Mouse (Mus musculus) right cerebral cortex, postnatal 10 days (tissue): ENCODE measurements around the gene Ptpn20.

Source experiments
- DNase-seq, 2 experiments: peaks; one replicate each; pipeline ENCODE4 v3.0.0; 2021; ENCODE audit warnings: low spot score in 2 of 2

Ptpn20 gene

GRCm38 (mm10) chr14:33588951-33589350 lies at the start of gene Ptpn20:
Ptpn20 (plus strand) TSS chr14:33589207.
- DNase-seq: no peak

DNA sequence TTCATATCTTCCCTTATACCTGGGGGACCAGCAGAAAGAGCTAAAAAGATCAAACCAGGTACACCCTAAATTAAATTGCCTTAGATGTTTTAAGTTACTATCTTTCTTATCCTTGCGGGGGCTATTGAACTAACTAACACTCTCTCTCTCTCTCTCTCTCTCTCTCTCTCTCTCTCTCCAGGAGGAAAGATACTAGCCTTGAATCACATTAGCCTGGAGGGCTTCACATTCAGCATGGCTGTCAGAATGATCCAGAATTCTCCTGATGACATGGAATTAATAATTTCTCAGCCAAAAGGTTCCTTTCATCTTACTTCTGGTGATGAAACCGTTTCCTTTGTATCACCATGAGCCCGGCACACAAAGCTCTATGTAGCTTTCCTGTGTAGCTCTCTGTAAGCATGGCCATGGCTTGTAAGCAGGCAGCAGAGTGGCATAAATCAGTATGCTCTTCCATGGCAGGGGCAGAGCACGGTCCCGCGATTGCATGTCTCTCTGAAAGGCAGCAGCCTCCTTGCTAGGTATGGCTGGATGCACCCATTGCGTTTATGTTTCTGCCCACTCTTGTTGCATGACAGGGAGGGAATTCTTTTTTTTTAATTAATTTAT lies 49.3 kb upstream of the Ptpn20 start:
- peak; percentile 14 to 18 for DNase-seq

DNA sequence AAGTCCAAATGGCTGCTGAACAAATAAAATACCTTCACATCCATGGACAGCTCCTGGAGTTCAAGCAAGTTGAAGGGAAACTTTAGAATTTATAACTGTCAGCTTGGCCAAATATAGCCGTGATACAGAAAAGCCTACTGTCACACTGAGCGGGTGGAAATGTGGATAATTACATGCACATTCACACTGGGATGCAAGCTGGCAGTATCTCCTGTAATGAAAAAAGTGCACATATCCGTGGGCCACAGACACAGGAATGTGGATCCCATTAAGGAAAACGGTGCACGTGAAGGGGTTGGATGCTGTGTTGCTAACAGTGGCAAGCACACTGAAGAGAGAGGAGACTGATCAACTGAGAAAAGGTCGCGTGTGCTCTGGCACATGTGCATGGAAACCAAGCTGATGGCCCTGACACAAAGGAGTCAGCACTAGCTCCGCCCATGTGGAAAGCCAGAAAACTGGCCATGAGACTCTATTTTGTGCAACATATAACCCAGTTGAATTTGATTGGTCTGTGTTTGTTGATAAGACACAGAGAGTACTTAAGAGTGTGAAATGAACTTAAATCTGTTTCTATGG lies 43.4 kb upstream of the Ptpn20 start:
- peak; percentile 53 to 83 for DNase-seq

DNA sequence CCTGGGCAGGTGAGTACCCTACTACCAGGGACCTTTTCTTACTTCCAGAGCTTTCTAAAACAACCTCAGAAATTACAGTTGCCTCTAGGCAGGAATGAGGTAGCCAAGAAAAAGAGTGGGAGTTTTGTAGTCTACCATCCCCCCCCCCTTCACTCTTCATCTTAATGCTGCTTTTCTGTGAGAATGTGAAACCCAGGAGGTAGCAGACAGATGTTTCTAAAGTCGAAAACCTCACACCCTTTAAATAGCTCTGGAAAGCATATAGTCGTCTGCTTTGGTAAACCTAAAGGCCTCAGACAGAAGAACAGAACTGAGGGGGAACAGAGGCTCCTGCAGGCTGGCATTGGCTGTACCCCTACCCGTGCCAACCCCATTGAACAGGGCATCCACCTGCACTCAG lies 40.4 kb upstream of the Ptpn20 start:
- peak in 1 of 2 experiments; percentile 34 for DNase-seq

- peak; percentile 40 to 63 for DNase-seq
Observed at GRCm38 (mm10) chr14:33549856-33550255, 39.2 kb upstream of the Ptpn20 start.

DNA sequence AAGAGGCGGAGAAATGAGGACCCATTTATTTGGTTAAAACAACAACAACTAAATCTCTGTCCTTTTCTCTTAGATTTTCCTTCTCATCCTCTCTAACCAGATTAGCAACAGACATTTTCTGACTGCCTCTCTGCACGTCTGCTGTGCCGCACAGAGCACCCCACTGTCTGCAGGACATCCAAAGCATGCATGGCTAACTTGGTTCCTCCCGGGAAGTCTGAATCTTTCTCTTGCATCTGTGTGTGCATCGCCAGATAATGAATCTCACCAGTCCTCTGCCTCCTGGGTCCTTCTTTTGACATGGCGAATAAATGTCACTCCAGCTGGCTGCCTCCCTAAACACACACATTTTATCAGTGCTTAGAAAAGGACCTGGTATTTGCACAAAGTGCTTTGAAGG lies 18.3 kb upstream of the Ptpn20 start:
- peak in 1 of 2 experiments; percentile 24 for DNase-seq

GRCm38 (mm10) chr14:33573643-33574042 lies 15.4 kb upstream of the Ptpn20 start:
- no peak for DNase-seq

DNA sequence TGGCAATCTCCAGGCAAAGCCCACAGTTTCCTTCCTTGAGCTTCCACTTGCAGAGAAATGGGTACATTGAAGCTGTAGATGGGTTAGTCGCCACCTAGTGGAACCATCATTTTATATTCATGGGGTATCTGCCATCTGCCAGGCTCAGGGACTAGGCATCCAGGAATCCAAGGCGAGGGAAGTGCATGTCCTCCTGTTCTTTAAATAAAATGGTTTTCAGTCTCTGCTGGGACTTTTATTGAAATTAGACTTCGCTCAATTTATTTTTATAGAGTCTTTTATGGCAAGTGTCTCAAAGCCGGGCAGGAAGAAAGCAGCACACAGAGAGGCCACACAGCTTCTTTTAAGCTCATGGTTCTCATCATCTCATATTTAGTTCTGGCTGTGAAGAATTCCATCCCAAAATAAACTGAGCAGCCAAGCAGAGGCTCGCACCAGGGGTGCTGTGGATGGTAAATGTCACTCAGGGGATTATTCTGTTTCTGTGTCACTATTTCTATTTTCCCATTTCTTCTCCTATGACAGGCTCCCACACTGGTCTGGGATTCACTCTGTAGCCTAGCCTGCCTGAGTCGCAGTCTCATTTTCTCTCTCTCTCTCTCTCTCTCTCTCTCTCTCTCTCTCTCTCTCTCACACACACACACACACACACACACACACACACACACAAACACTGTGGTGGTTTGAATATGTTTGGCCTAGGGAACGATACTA lies 9.1 kb upstream of the Ptpn20 start:
- peak in 1 of 2 experiments; percentile 57 for DNase-seq

GRCm38 (mm10) chr14:33598376-33599130 lies 9.5 kb downstream of the Ptpn20 start:
- DNase-seq: no peak

GRCm38 (mm10) chr14:33607431-33607830 lies 18.4 kb downstream of the Ptpn20 start:
- peak in 1 of 2 experiments; percentile 31 for DNase-seq

DNA sequence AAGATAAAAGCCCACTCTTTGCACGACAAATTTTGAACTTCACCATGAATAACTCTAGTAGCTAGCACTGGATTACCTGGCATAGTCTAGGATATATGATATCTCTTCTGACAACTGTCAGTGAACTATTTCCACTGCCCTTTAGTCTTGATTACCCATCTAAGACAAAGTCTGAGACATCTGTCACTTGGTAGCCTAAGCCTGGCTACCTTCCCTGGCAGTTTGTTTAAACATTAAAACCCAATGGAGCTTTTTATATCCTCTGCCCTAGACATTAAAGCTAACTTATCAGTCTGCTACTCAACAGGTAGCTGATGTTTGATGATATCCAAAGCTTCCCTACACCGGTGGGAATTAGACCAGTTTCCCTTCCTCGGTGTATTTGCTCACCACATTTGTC lies 36.0 kb downstream of the Ptpn20 start:
- no peak for DNase-seq

- peak; percentile 63 to 67 for DNase-seq
Observed at GRCm38 (mm10) chr14:33632790-33633372, 43.9 kb downstream of the Ptpn20 start.

DNA sequence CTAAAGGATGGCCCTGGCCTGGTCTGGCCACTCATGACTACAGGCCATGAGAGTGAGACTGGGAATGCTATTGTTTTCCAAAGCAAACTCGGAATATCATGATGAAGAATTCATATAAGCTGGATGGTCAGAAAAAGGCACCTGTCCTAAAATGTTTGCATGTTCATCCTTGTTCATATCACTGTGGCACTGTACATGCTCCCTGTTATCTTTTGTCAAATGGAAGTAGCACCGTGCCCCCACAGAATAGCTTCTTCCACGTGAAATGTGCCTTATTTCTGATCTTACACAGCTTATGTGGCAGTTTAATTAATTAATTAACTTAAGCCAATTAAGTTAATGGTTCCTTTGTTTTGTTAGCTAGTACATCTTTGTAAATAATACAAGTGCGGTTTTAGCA lies 45.3 kb downstream of the Ptpn20 start:
- no peak for DNase-seq

- DNase-seq: no peak
Observed at GRCm38 (mm10) chr14:33634774-33635173, 45.8 kb downstream of the Ptpn20 start.

GRCm38 (mm10) chr14:33639357-33639756 lies 50.4 kb downstream of the Ptpn20 start:
- no peak for DNase-seq

DNA sequence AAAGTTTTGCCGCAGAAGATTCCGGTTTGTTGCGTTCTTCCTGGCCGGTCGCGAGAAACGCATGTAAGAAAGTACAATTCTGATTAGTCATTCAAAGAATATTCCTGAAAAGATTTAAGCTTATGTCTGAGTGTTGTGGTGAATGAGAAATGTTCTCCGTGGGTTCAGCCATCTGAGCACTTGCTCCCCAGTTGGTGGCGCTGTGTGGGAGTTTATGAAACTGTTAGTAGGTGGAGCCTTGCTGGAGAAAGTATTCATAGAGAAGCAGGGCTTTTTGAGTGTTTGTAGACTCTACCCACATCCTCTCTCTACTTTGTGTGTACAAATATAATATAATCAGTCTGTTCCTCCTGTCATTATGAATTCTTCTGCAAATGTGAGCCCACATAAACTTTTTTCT lies 61.7 kb downstream of the Ptpn20 start:
- peak; percentile 48 to 63 for DNase-seq

- DNase-seq: no peak
Observed at GRCm38 (mm10) chr14:33657471-33657901, 68.5 kb downstream of the Ptpn20 start.

DNA sequence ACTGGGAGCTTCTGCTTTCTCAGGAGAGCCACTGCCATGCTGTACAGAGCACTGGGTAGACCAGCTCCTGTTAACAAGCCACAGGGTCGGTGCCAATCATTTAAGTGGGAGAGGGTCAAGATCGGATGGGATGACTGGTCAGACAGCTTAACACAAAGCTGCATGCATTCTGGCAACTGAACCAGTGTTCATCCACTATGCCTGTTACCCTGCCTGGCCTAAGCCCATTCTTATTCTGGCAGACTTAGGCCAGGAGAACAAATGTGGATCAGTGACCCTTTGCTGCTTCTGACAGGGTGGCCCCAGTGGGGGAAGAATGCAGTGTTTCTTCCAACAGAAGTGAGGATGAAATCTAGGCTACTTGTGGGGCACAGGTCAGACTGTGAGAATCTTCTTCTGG lies 69.3 kb downstream of the Ptpn20 start:
- peak in 1 of 2 experiments; percentile 15 for DNase-seq

- DNase-seq: no peak
Observed at GRCm38 (mm10) chr14:33662080-33662479, 73.1 kb downstream of the Ptpn20 start.

GRCm38 (mm10) chr14:33666301-33666700 lies 77.3 kb downstream of the Ptpn20 start:
- no peak for DNase-seq

DNA sequence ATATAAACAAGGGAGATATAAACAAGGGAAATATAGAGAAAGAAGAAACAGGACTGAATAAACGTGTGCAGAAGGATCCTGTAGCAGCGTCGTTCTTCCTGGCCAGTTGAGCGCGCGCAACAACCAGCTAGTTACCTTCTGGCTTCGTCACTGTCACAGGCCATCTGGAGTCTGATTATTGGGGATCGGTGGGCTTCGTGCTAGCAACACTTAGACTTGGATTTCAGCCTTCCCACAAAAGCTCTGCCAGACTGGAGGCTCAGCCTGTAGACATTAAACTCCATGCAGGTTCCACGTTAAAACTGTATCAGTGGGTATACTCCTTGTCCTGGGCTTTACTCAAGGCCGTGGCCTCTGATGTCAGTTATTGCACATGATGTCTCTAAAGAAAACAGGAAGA lies 80.9 kb downstream of the Ptpn20 start:
- DNase-seq: no peak
